Mouse (Mus musculus): ENCODE measurements at regions not wholly inside any gene's neighbourhood (a gene's known extent, or its start where the extent isn't known, plus 50 kb on each side); places are given as distances from the start of the nearest gene placed in this dataset.
"Not testable (repeated sequence)": the region's sequence is repeated elsewhere in the genome, so short reads cannot be mapped to it uniquely, and the experiment has no call there.

- no peak overlapping the region for H3K27ac ChIP-seq (ENCODE audit: insufficient read depth, low read depth, low read length)
- 68% methylated on average over 7 of the region's 7 CpGs for WGBS
- TF ChIP-seq POLR2A (IDR thresholded peaks at IDR 0.05; ENCODE audit: insufficient read depth, low read depth, low read length): no peak
- no peak for TF ChIP-seq CTCF (IDR thresholded peaks at IDR 0.05; ENCODE audit: insufficient read depth, low read depth, low read length)
These were observed 126.3 kb upstream of the Hpf1 start for GRCm38 (mm10) chr8:60763959-60764358.

DNA sequence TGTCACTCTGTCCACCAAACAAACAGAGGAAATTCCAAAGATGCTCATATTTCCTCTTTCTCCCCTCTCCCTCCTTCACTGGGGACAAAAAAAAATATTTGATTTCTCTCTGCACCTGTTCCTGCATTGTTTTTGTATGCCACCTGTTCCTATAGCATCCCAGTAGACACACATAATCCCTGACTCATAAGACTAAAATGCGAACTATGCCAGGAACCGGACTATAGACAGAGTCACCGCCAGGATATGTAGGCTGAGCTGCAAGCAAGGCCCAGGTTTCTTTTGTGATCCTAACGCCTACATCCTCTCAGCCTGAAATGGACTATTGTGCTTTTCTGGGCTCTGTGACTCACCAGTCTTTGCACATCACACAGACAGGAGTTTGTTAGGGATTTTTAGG lies 116.9 kb upstream of the Hpf1 start:
- no peak for TF ChIP-seq CTCF (IDR thresholded peaks at IDR 0.05; ENCODE audit: insufficient read depth, low read depth, low read length)
- TF ChIP-seq POLR2A (IDR thresholded peaks at IDR 0.05; ENCODE audit: insufficient read depth, low read depth, low read length): no peak
- no peaks in the 10 kb centered on the region; the same call in 1 of the 2 replicates for H3K4me1 ChIP-seq (ENCODE audit: control insufficient read depth, insufficient read depth, low read length)
- H3K4me3 ChIP-seq (ENCODE audit: insufficient read depth, low read depth, low read length): no peak overlapping the region
- 23% methylated on average over 4 of the region's 4 CpGs for WGBS
- peak overlapping the region; percentile 93 for H3K27ac ChIP-seq (ENCODE audit: insufficient read depth, low read depth, low read length)

More at GRCm38 (mm10) chr8:60763959-60764358, 126.3 kb upstream of the Hpf1 start:
- H3K4me1 ChIP-seq (ENCODE audit: control insufficient read depth, insufficient read depth, low read length): peaks cover 4% of the 10 kb centered on the region; the same call in 1 of the 2 replicates
- H3K4me3 ChIP-seq (ENCODE audit: insufficient read depth, low read depth, low read length): no peak overlapping the region

GRCm38 (mm10) chr8:60776251-60776650 lies 114.0 kb upstream of the Hpf1 start:
- 66% methylated on average over 2 of the region's 2 CpGs for WGBS
- not testable (repeated sequence) for H3K4me3 ChIP-seq (ENCODE audit: insufficient read depth, low read depth, low read length); H3K4me1 ChIP-seq (ENCODE audit: control insufficient read depth, insufficient read depth, low read length); H3K27ac ChIP-seq (ENCODE audit: insufficient read depth, low read depth, low read length)

GRCm38 (mm10) chr8:60785049-60785448 lies 105.2 kb upstream of the Hpf1 start:
- 89% methylated on average over 2 of the region's 2 CpGs for WGBS
- no peak overlapping the region for H3K27ac ChIP-seq (ENCODE audit: insufficient read depth, low read depth, low read length)
- TF ChIP-seq CTCF (IDR thresholded peaks at IDR 0.05; ENCODE audit: insufficient read depth, low read depth, low read length): no peak
- TF ChIP-seq POLR2A (IDR thresholded peaks at IDR 0.05; ENCODE audit: insufficient read depth, low read depth, low read length): no peak

DNA sequence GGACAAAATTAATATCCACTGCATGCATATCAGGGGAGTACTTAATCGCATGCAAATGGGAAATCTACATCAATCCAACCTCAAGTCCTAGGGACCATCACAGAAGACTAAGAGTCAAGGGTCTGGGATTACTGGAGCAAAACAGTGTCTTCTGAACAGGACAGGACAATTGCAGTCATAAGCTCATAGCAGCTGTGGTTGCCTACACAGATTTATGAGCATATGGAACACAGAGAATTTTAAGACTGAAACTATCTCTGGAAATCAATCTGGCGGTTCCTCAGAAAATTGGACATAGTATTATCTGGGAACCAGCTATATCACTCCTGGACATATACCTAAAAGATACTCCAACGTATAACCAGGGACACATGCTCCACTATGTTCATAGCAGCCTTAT lies 99.8 kb upstream of the Hpf1 start:
- H3K4me1 ChIP-seq (ENCODE audit: control insufficient read depth, insufficient read depth, low read length): no peaks in the 10 kb centered on the region
- no peak overlapping the region for H3K4me3 ChIP-seq (ENCODE audit: insufficient read depth, low read depth, low read length)
- 95% methylated on average over 3 of the region's 3 CpGs for WGBS
- H3K27ac ChIP-seq (ENCODE audit: insufficient read depth, low read depth, low read length): no peak overlapping the region
- TF ChIP-seq POLR2A (IDR thresholded peaks at IDR 0.05; ENCODE audit: insufficient read depth, low read depth, low read length): no peak
- no peak for TF ChIP-seq CTCF (IDR thresholded peaks at IDR 0.05; ENCODE audit: insufficient read depth, low read depth, low read length)

More at GRCm38 (mm10) chr8:60785049-60785448, 105.2 kb upstream of the Hpf1 start:
- H3K4me1 ChIP-seq (ENCODE audit: control insufficient read depth, insufficient read depth, low read length): no peaks in the 10 kb centered on the region
- no peak overlapping the region for H3K4me3 ChIP-seq (ENCODE audit: insufficient read depth, low read depth, low read length)

GRCm38 (mm10) chr8:60792518-60792917 lies 97.7 kb upstream of the Hpf1 start:
- WGBS: 73% methylated on average over 1 of the region's 1 CpGs
- TF ChIP-seq CTCF (IDR thresholded peaks at IDR 0.05; ENCODE audit: insufficient read depth, low read depth, low read length): no peak
- TF ChIP-seq POLR2A (IDR thresholded peaks at IDR 0.05; ENCODE audit: insufficient read depth, low read depth, low read length): no peak
- Histone ChIP-seq H3K27ac (ENCODE audit: insufficient read depth, low read depth, low read length) (no peak overlapping the region), H3K4me3 (ENCODE audit: insufficient read depth, low read depth, low read length) (no peak overlapping the region), H3K4me1 (ENCODE audit: control insufficient read depth, insufficient read depth, low read length) (no peaks in the 10 kb centered on the region)

GRCm38 (mm10) chr8:60804787-60805186 lies 85.4 kb upstream of the Hpf1 start:
- no peak overlapping the region for H3K27ac ChIP-seq (ENCODE audit: insufficient read depth, low read depth, low read length)
- 90% methylated on average over 4 of the region's 4 CpGs for WGBS
- no peak overlapping the region for H3K4me3 ChIP-seq (ENCODE audit: insufficient read depth, low read depth, low read length)
- no peaks in the 10 kb centered on the region for H3K4me1 ChIP-seq (ENCODE audit: control insufficient read depth, insufficient read depth, low read length)
- TF ChIP-seq POLR2A (IDR thresholded peaks at IDR 0.05; ENCODE audit: insufficient read depth, low read depth, low read length) (no peak), CTCF (IDR thresholded peaks at IDR 0.05; ENCODE audit: insufficient read depth, low read depth, low read length) (no peak)

GRCm38 (mm10) chr8:60806772-60807171 lies 83.4 kb upstream of the Hpf1 start:
- TF ChIP-seq POLR2A (IDR thresholded peaks at IDR 0.05; ENCODE audit: insufficient read depth, low read depth, low read length): no peak
- TF ChIP-seq CTCF (IDR thresholded peaks at IDR 0.05; ENCODE audit: insufficient read depth, low read depth, low read length): no peak
- WGBS: 91% methylated on average over 3 of the region's 3 CpGs
- Histone ChIP-seq H3K4me1 (ENCODE audit: control insufficient read depth, insufficient read depth, low read length) (no peaks in the 10 kb centered on the region), H3K27ac (ENCODE audit: insufficient read depth, low read depth, low read length) (no peak overlapping the region), H3K4me3 (ENCODE audit: insufficient read depth, low read depth, low read length) (no peak overlapping the region)

- no peak overlapping the region for H3K4me3 ChIP-seq (ENCODE audit: insufficient read depth, low read depth, low read length)
- no peak overlapping the region for H3K27ac ChIP-seq (ENCODE audit: insufficient read depth, low read depth, low read length)
- TF ChIP-seq POLR2A (IDR thresholded peaks at IDR 0.05; ENCODE audit: insufficient read depth, low read depth, low read length) (no peak), CTCF (IDR thresholded peaks at IDR 0.05; ENCODE audit: insufficient read depth, low read depth, low read length) (no peak)
- 92% methylated on average over 1 of the region's 1 CpGs for WGBS
- no peaks in the 10 kb centered on the region for H3K4me1 ChIP-seq (ENCODE audit: control insufficient read depth, insufficient read depth, low read length)
These were observed 80.4 kb upstream of the Hpf1 start for GRCm38 (mm10) chr8:60809806-60810205.

GRCm38 (mm10) chr8:60810955-60811354 lies 79.3 kb upstream of the Hpf1 start:
- Histone ChIP-seq H3K27ac (ENCODE audit: insufficient read depth, low read depth, low read length) (peak overlapping the region; percentile 45; the same call in 1 of the 2 replicates), H3K4me1 (ENCODE audit: control insufficient read depth, insufficient read depth, low read length) (no peaks in the 10 kb centered on the region), H3K4me3 (ENCODE audit: insufficient read depth, low read depth, low read length) (no peak overlapping the region)
- TF ChIP-seq CTCF (IDR thresholded peaks at IDR 0.05; ENCODE audit: insufficient read depth, low read depth, low read length): no peak
- TF ChIP-seq POLR2A (IDR thresholded peaks at IDR 0.05; ENCODE audit: insufficient read depth, low read depth, low read length): no peak
- 12% methylated on average over 4 of the region's 4 CpGs for WGBS
